Mouse (Mus musculus) midbrain, embryonic 12.5 days (tissue): Measurements from ENCODE around the gene Serhl. TPM values are rescaled to one million over a fixed set of nuclear protein-coding genes. Genes with fewer than 3 reads are reported as not detected.
A peak's percentile ranks its signal among the peaks of the same experiment; 100 is the strongest.

Source experiments
- ATAC-seq: fragments of 200-750 bp; cut with Nextera tagmentation; 2 replicates; pipeline ENCODE4 v1.8.0; 2017; ENCODE audit warnings: low read depth, moderate TSS enrichment, moderate library complexity; ENCODE audit not compliant: low FRiP score
- H3K27ac ChIP-seq: fragments of 300-500 bp; sonication (generic); replicated peaks from 2 replicates; pipeline ENCODE4 v1.5.1; 2016; ENCODE audit warnings: mild to moderate bottlenecking
- H3K27me3 ChIP-seq: fragments of 300-500 bp; sonication (generic); 2 replicates; pipeline ENCODE4 v1.6.1; 2016; ENCODE audit warnings: mild to moderate bottlenecking
- H3K36me3 ChIP-seq: fragments of 300-500 bp; sonication (generic); 2 replicates; pipeline ENCODE4 v1.6.1; 2016
- H3K4me1 ChIP-seq: fragments of 300-500 bp; sonication (generic); 2 replicates; pipeline ENCODE4 v1.6.1; 2016
- H3K4me2 ChIP-seq: fragments of 300-500 bp; sonication (generic); replicated peaks from 2 replicates; pipeline ENCODE4 v1.6.1; 2016; ENCODE audit warnings: mild to moderate bottlenecking, moderate library complexity
- H3K4me3 ChIP-seq: fragments of 300-500 bp; sonication (generic); 2 replicates; pipeline ENCODE4 v1.5.1; 2016; ENCODE audit warnings: mild to moderate bottlenecking
- H3K9ac ChIP-seq: fragments of 300-500 bp; sonication (generic); replicated peaks from 2 replicates; pipeline ENCODE4 v1.6.1; 2016; ENCODE audit warnings: mild to moderate bottlenecking, moderate library complexity
- H3K9me3 ChIP-seq: fragments of 300-500 bp; sonication (generic); 2 replicates; pipeline ENCODE4 v1.6.1; 2016; ENCODE audit warnings: mild to moderate bottlenecking
- WGBS: fragments of 180-500 bp; shearing (Covaris S2); methylation state at CpG from one replicate; pipeline ENCODE4 v1.1.7; 2016; 5-methylcytosine and 5-hydroxymethylcytosine counted together
- polyA plus RNA-seq: library from polyadenylated mRNA; unstranded; fragments of >200 nt; fragmentation: Nextera tagmentation; extraction: Ambion mirVana; gene quantifications from 2 replicates; pipeline ENCODE4 v1.2.1, GENCODE M21; 2016

Serhl gene
- polyA plus RNA-seq, 1 experiment from 2014 or later = 43.0 TPM

- Histone ChIP-seq H3K36me3 (peaks cover 85% of the 10 kb centered on the region), H3K9ac (no peak overlapping the region), H3K4me1 (no peaks in the 10 kb centered on the region), H3K4me3 (no peak overlapping the region), H3K4me2 (no peak overlapping the region), H3K27ac (no peak overlapping the region), H3K27me3 (no peaks in the 10 kb centered on the region), H3K9me3 (no peaks in the 10 kb centered on the region)
- ATAC-seq = no peak
- 96% methylated on average over 2 of the region's 2 CpGs for WGBS
Observed at GRCm38 (mm10) chr15:83135654-83136053, 46.3 kb downstream of the Serhl start.

GRCm38 (mm10) chr15:83142861-83143260 is 53.6 kb downstream of the Serhl start:
- no peak for ATAC-seq
- Histone ChIP-seq H3K27ac (no peak overlapping the region; the same call in 1 of the 2 replicates), H3K36me3 (peaks cover 43% of the 10 kb centered on the region), H3K9me3 (no peaks in the 10 kb centered on the region), H3K27me3 (no peaks in the 10 kb centered on the region), H3K4me1 (peaks cover 25% of the 10 kb centered on the region), H3K9ac (no peak overlapping the region), H3K4me2 (no peak overlapping the region), H3K4me3 (no peak overlapping the region)
- WGBS = 43% methylated on average over 5 of the region's 5 CpGs

DNA sequence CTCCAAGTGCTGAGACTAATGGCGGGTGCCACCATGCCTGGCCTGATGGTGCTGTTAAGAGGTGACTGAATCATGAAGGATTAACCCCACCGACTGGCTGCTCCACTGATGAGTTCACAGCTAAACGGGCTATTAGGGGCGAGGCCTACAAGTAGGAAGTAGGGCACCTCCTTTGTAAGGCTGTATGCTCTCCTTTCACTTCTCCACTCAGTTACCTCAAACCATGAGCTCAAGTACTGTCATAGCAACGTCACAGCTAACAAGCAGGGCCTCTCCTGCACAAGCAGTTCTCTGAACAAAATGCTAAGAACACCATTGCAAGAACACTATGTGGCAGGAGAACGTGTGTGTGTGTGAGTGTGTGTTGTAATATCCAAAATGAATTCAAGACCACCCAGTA is 56.2 kb downstream of the Serhl start:
- no peak for ATAC-seq
- H3K27me3 ChIP-seq = no peaks in the 10 kb centered on the region
- H3K27ac ChIP-seq = no peak overlapping the region
- H3K4me1 ChIP-seq = peaks cover 36% of the 10 kb centered on the region
- H3K9me3 ChIP-seq = no peaks in the 10 kb centered on the region
- H3K36me3 ChIP-seq = peaks cover 30% of the 10 kb centered on the region
- H3K4me3 ChIP-seq = no peak overlapping the region
- H3K9ac ChIP-seq = no peak overlapping the region
- WGBS = 93% methylated on average over 6 of the region's 6 CpGs
- H3K4me2 ChIP-seq = no peak overlapping the region

DNA sequence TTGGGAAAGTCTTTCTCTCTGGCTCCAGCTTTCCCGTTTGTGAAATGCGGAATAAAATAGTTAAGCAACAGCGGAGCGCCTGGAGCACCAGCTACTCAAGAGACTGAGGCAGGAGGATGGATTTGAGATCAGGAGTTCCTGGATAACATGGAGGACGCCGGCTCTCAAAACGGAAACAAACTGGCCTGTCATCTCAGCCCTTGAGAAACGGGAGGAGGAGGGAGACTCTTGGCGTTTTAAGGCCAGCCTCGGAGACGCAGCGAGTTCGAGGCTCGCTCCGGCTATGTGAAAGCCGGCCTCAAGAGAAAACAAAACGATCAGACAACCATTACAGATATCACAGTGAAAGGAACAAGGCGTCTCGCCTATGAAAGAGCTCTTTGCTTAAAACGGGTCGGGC is 59.1 kb downstream of the Serhl start:
- Histone ChIP-seq H3K9ac (peak overlapping the region; percentile 97), H3K4me1 (peaks cover 27% of the 10 kb centered on the region), H3K27me3 (no peaks in the 10 kb centered on the region), H3K36me3 (peaks cover 33% of the 10 kb centered on the region), H3K27ac (peak overlapping the region; percentile 98), H3K9me3 (no peaks in the 10 kb centered on the region), H3K4me2 (peak overlapping the region; percentile 93), H3K4me3 (peak overlapping the region; percentile 97)
- ATAC-seq = no peak
- 4% methylated on average over 21 of the region's 21 CpGs for WGBS

- H3K9me3 ChIP-seq = no peaks in the 10 kb centered on the region
- H3K4me3 ChIP-seq = peak overlapping the region; percentile 97
- ATAC-seq = peak; percentile 76
- H3K4me1 ChIP-seq = peaks cover 25% of the 10 kb centered on the region
- H3K27me3 ChIP-seq = no peaks in the 10 kb centered on the region
- peaks cover 37% of the 10 kb centered on the region for H3K36me3 ChIP-seq
- H3K27ac ChIP-seq = peak overlapping the region; percentile 98
- peak overlapping the region; percentile 97 for H3K9ac ChIP-seq
- WGBS = under 1% methylated on average over 27 of the region's 41 CpGs
- H3K4me2 ChIP-seq = peak overlapping the region; percentile 93
Observed at GRCm38 (mm10) chr15:83148801-83149195, 59.5 kb downstream of the Serhl start.

GRCm38 (mm10) chr15:83149196-83150072 is 60.1 kb downstream of the Serhl start, which contains the start of gene Poldip3:
Gene Poldip3 (minus strand): TSS chr15:83149384.
- H3K36me3 ChIP-seq = peaks cover 38% of the 10 kb centered on the region
- no peaks in the 10 kb centered on the region for H3K9me3 ChIP-seq
- no peaks in the 10 kb centered on the region for H3K27me3 ChIP-seq
- peaks cover 21% of the 10 kb centered on the region for H3K4me1 ChIP-seq
- ATAC-seq = peak; percentile 90
- peak within 1 kb of the TSS; percentile 97 for H3K4me3 ChIP-seq
- peak within 1 kb of the TSS; percentile 98 for H3K27ac ChIP-seq
- peak within 1 kb of the TSS; percentile 97 for H3K9ac ChIP-seq
- under 1% methylated on average over 56 of the region's 56 CpGs for WGBS
- peak within 1 kb of the TSS; percentile 93 for H3K4me2 ChIP-seq

GRCm38 (mm10) chr15:83150073-83150442 is 60.8 kb downstream of the Serhl start:
- ATAC-seq = no peak
- WGBS = 27% methylated on average over 3 of the region's 3 CpGs
- H3K27me3 ChIP-seq = no peaks in the 10 kb centered on the region
- peaks cover 40% of the 10 kb centered on the region for H3K36me3 ChIP-seq
- H3K4me1 ChIP-seq = peaks cover 21% of the 10 kb centered on the region
- peak overlapping the region; percentile 97; the same call in 1 of the 2 replicates for H3K9ac ChIP-seq
- peak overlapping the region; percentile 52 for H3K4me2 ChIP-seq
- H3K9me3 ChIP-seq = no peaks in the 10 kb centered on the region
- H3K27ac ChIP-seq = peak overlapping the region; percentile 98
- peak overlapping the region; percentile 97 for H3K4me3 ChIP-seq

DNA sequence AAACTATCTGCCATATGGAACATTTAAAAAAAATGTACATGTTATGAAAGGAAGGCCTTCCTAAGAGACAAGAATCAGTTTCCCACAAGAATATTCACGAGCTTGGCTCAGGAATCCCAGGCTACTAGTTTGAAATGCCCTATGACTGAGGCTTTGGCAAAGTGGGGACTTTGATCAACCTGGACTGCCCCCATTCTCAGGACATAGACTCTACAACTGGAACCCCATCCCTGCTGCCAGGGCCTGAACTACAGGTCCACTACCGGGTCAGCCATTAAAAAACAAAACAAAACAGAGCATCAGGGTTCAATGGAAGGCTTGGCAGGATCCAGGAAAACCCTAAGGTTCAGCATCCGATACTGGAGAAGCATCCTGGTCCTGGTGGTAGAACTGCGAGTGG is 61.4 kb downstream of the Serhl start:
- Histone ChIP-seq H3K27me3 (no peaks in the 10 kb centered on the region), H3K9me3 (no peaks in the 10 kb centered on the region), H3K4me3 (no peak overlapping the region), H3K27ac (0 out of 2 replicates have a peak overlapping the region, but pooled peaks have one; percentile 25), H3K36me3 (peaks cover 35% of the 10 kb centered on the region), H3K4me2 (no peak overlapping the region), H3K9ac (no peak overlapping the region), H3K4me1 (peaks cover 21% of the 10 kb centered on the region)
- WGBS = 84% methylated on average over 4 of the region's 4 CpGs
- no peak for ATAC-seq

- H3K27me3 ChIP-seq = no peaks in the 10 kb centered on the region
- no peak for ATAC-seq
- H3K4me3 ChIP-seq = no peak overlapping the region
- H3K4me2 ChIP-seq = no peak overlapping the region
- no peak overlapping the region for H3K9ac ChIP-seq
- whole genome bisulfite sequencing = 96% methylated on average over 7 of the region's 7 CpGs
- H3K9me3 ChIP-seq = no peaks in the 10 kb centered on the region
- H3K27ac ChIP-seq = no peak overlapping the region
- H3K4me1 ChIP-seq = peaks cover 6% of the 10 kb centered on the region; the same call in 1 of the 2 replicates
- H3K36me3 ChIP-seq = peaks cover 49% of the 10 kb centered on the region
Observed at GRCm38 (mm10) chr15:83154309-83154708, 65.0 kb downstream of the Serhl start.

DNA sequence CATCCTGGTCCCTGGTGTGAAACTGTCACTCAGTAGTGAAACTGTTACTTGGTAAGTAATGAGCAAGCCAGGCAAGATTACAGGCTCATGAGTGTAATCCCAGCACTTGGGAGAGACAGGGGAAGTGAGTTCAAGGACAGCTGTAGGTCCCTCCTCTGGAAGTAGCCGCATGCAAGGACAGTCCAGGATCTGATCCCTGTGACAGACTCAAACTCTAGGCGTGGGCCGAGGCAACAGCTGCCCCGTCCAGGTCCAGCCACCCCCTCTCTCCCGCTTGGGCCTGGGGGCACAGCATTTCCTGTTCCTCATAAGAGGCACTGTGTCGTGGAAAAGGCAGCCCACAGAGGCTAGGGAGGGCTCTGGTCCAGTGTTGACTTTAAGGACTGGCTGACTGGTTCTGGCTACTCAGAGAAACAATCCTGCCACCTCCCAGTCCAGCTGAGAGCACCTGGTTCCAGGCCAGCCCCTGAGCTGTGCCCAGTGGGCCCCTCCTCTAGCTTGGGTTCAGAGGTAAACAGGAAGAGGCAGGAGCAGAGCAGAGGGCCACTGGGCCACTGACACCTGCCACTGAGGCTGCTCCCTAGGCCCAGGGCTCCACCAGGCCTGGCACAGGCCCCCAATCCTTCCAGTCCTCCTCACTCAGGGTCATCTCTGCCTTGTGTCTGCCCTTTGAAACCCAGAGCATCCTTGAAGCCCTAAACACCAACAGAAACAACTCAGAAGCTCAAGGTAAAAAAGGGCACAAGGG is 66.5 kb downstream of the Serhl start:
- H3K9me3 ChIP-seq = no peaks in the 10 kb centered on the region
- H3K27me3 ChIP-seq = no peaks in the 10 kb centered on the region
- H3K4me2 ChIP-seq = no peak overlapping the region
- no peak overlapping the region for H3K4me3 ChIP-seq
- H3K27ac ChIP-seq = no peak overlapping the region
- ATAC-seq = no peak
- 81% methylated on average over 6 of the region's 6 CpGs for WGBS
- H3K4me1 ChIP-seq = peaks cover 2% of the 10 kb centered on the region; the same call in 1 of the 2 replicates
- H3K36me3 ChIP-seq = peaks cover 64% of the 10 kb centered on the region
- no peak overlapping the region for H3K9ac ChIP-seq

- no peak for ATAC-seq
- peaks cover 11% of the 10 kb centered on the region; the same call in 1 of the 2 replicates for H3K4me1 ChIP-seq
- H3K9ac ChIP-seq = no peak overlapping the region
- no peak overlapping the region for H3K27ac ChIP-seq
- H3K4me2 ChIP-seq = no peak overlapping the region
- no peaks in the 10 kb centered on the region for H3K27me3 ChIP-seq
- no peaks in the 10 kb centered on the region for H3K9me3 ChIP-seq
- H3K36me3 ChIP-seq = peaks cover 75% of the 10 kb centered on the region
- no peak overlapping the region for H3K4me3 ChIP-seq
- 76% methylated on average over 11 of the region's 11 CpGs for WGBS
Observed at GRCm38 (mm10) chr15:83156929-83157666, 67.8 kb downstream of the Serhl start.
